Mouse (Mus musculus) CH12.LX (cell line): ENCODE data around the gene Cd177. TPM values are rescaled to one million over a fixed set of nuclear protein-coding genes. Genes with fewer than 3 reads are reported as not detected.

ENCODE experiments used
- DNase-seq: peaks from one replicate; pipeline ENCODE4 v3.0.0-alpha.2; 2013; ENCODE audit errors: extremely low read depth
- H3K27ac ChIP-seq: 2 replicates; pipeline ENCODE4 v1.5.1; 2012; ENCODE audit warnings: low read depth, mild to moderate bottlenecking, control low read depth, moderate library complexity; ENCODE audit not compliant: insufficient read depth
- H3K27me3 ChIP-seq: replicated peaks from 2 replicates; pipeline ENCODE3; 2012; ENCODE audit warnings: inconsistent platforms
- H3K36me3 ChIP-seq, 2 experiments: replicated peaks in 1 of 2; 2 replicates each; pipeline versions ENCODE3 to v1.6.1; 2012; ENCODE audit warnings: inconsistent platforms in 1 of 2, low read length in 1 of 2, mild to moderate bottlenecking in 1 of 2, mixed read lengths in 1 of 2, moderate library complexity in 1 of 2; ENCODE audit not compliant: control insufficient read depth in 1 of 2, insufficient read depth in 1 of 2
- H3K4me1 ChIP-seq, 2 experiments: 2 replicates each; pipeline ENCODE4 v1.6.1; 2012; ENCODE audit warnings: inconsistent platforms in 1 of 2, moderate library complexity in 1 of 2; ENCODE audit not compliant: insufficient read depth in 2 of 2, control insufficient read depth in 1 of 2
- H3K4me2 ChIP-seq: 2 replicates; pipeline ENCODE4 v1.6.1; 2012; ENCODE audit warnings: low read depth, mild to moderate bottlenecking, control low read depth; ENCODE audit not compliant: poor library complexity, insufficient read depth, severe bottlenecking
- H3K4me3 ChIP-seq, 3 experiments: fragments of 150-350 bp in 1 of 3; sonication (generic) in 1 of 3; replicated peaks in 1 of 3; 2 replicates each; pipeline versions ENCODE3 to v1.5.1; 2011 to 2012; ENCODE audit warnings: low read depth in 2 of 3, low read length in 2 of 3, mild to moderate bottlenecking in 2 of 3, moderate library complexity in 2 of 3, control low read depth in 1 of 3, improper control_type of control experiment in 1 of 3, inconsistent platforms in 1 of 3, mixed read lengths in 1 of 3; ENCODE audit not compliant: poor library complexity in 1 of 3
- H3K79me2 ChIP-seq: replicated peaks from 2 replicates; pipeline ENCODE4 v1.6.1; 2012; ENCODE audit warnings: mild to moderate bottlenecking, moderate library complexity; ENCODE audit not compliant: control insufficient read depth, poor library complexity, insufficient read depth, severe bottlenecking; ENCODE audit errors: extremely low read depth
- H3K9ac ChIP-seq: 2 replicates; pipeline ENCODE4 v1.6.1; 2012; ENCODE audit warnings: low read depth, mild to moderate bottlenecking, control low read depth, moderate library complexity; ENCODE audit not compliant: insufficient read depth
- H3K9me3 ChIP-seq: replicated peaks from 2 replicates; pipeline ENCODE3; 2012; ENCODE audit warnings: low read length, inconsistent platforms, mixed read lengths
- CHD1 ChIP-seq: IDR thresholded peaks from 2 replicates; pipeline ENCODE4 v1.6.1; 2012; ENCODE audit warnings: low read depth, low read length, improper control_type of control experiment, inconsistent platforms
- CTCF ChIP-seq, 2 experiments: IDR thresholded peaks in 1 of 2; conservative IDR thresholded peaks in 1 of 2; 2 replicates each; pipeline ENCODE4 v1.5.1; 2011 to 2012; ENCODE audit warnings: low read depth in 2 of 2, low read length in 2 of 2, improper control_type of control experiment in 1 of 2, inconsistent platforms in 1 of 2, mild to moderate bottlenecking in 1 of 2, moderate library complexity in 1 of 2
- ELF1 ChIP-seq: IDR thresholded peaks from 2 replicates; pipeline ENCODE4 v1.6.1; 2014; ENCODE audit warnings: low read depth, mild to moderate bottlenecking, inconsistent platforms, low read length, improper control_type of control experiment
- JUND ChIP-seq: conservative IDR thresholded peaks from 2 replicates; pipeline ENCODE4 v1.6.1; 2011; ENCODE audit warnings: low read depth, low read length, improper control_type of control experiment
- KAT2A ChIP-seq: IDR thresholded peaks from 2 replicates; pipeline ENCODE4 v1.6.1; 2012; ENCODE audit warnings: low read length, improper control_type of control experiment, inconsistent platforms; ENCODE audit not compliant: insufficient replicate concordance
- MAFK ChIP-seq: IDR thresholded peaks from 2 replicates; pipeline ENCODE4 v1.6.1; 2011; ENCODE audit warnings: low read length, improper control_type of control experiment; ENCODE audit not compliant: insufficient replicate concordance
- MAX ChIP-seq: IDR thresholded peaks from 2 replicates; pipeline ENCODE4 v1.6.1; 2011; ENCODE audit warnings: low read length, improper control_type of control experiment
- MAZ ChIP-seq: IDR thresholded peaks from 2 replicates; pipeline ENCODE4 v1.6.1; 2012; ENCODE audit warnings: low read depth, mild to moderate bottlenecking, inconsistent platforms, low read length, improper control_type of control experiment, moderate library complexity
- MEF2A ChIP-seq: IDR thresholded peaks from 2 replicates; pipeline ENCODE4 v1.6.1; 2014; ENCODE audit warnings: low read depth, mild to moderate bottlenecking, inconsistent platforms, low read length, improper control_type of control experiment, borderline replicate concordance
- MYC ChIP-seq: IDR thresholded peaks from 2 replicates; pipeline ENCODE4 v1.6.1; 2011; ENCODE audit warnings: low read depth, mild to moderate bottlenecking, improper control_type of control experiment, low read length
- NELFE ChIP-seq: IDR thresholded peaks from 2 replicates; pipeline ENCODE4 v1.6.1; 2011; ENCODE audit warnings: low read depth, low read length, improper control_type of control experiment
- NRF1 ChIP-seq: IDR thresholded peaks from 2 replicates; pipeline ENCODE4 v1.6.1; 2014; ENCODE audit warnings: low read depth, mild to moderate bottlenecking, inconsistent platforms, low read length, improper control_type of control experiment, moderate library complexity
- PAX5 ChIP-seq: IDR thresholded peaks from 2 replicates; pipeline ENCODE4 v1.6.1; 2012; ENCODE audit warnings: low read length, inconsistent platforms, mixed read lengths
- POLR2A ChIP-seq: IDR thresholded peaks from 2 replicates; pipeline ENCODE4 v1.6.1; 2011; ENCODE audit warnings: low read depth, mild to moderate bottlenecking, improper control_type of control experiment, low read length
- SMC3 ChIP-seq: IDR thresholded peaks from 2 replicates; pipeline ENCODE4 v1.6.1; 2011; ENCODE audit warnings: low read depth, low read length, improper control_type of control experiment
- TBP ChIP-seq: conservative IDR thresholded peaks from 2 replicates; pipeline ENCODE4 v1.6.1; 2011; ENCODE audit warnings: low read depth, low read length, improper control_type of control experiment
- TCF12 ChIP-seq: IDR thresholded peaks from 2 replicates; pipeline ENCODE4 v1.6.1; 2014; ENCODE audit warnings: low read depth, mild to moderate bottlenecking, inconsistent platforms, low read length, improper control_type of control experiment
- UBTF ChIP-seq: IDR thresholded peaks from 2 replicates; pipeline ENCODE4 v1.6.1; 2012; ENCODE audit warnings: low read depth, mild to moderate bottlenecking, inconsistent platforms, low read length, improper control_type of control experiment, moderate library complexity
- USF1 ChIP-seq: IDR thresholded peaks from 2 replicates; pipeline ENCODE4 v1.6.1; 2014; ENCODE audit warnings: low read depth, mild to moderate bottlenecking, inconsistent platforms, low read length, improper control_type of control experiment
- USF2 ChIP-seq: conservative IDR thresholded peaks from 2 replicates; pipeline ENCODE4 v1.6.1; 2011; ENCODE audit warnings: low read depth, low read length, improper control_type of control experiment
- ZC3H11A ChIP-seq: IDR thresholded peaks from 2 replicates; pipeline ENCODE4 v1.6.1; 2012; ENCODE audit warnings: low read depth, mild to moderate bottlenecking, inconsistent platforms, low read length, improper control_type of control experiment
- ZKSCAN1 ChIP-seq: IDR thresholded peaks from 2 replicates; pipeline ENCODE4 v1.6.1; 2012; ENCODE audit warnings: low read depth, inconsistent platforms, low read length, improper control_type of control experiment, borderline replicate concordance
- ZMIZ1 ChIP-seq: IDR thresholded peaks from 2 replicates; pipeline ENCODE4 v1.6.1; 2012; ENCODE audit warnings: low read depth, mild to moderate bottlenecking, inconsistent platforms, low read length, improper control_type of control experiment
- dilution Hi-C: fragments of 300-500 bp; cut with MboI; formaldehyde crosslinking; loops from 2 replicates; pipeline ENCODE4 v1.14.3; 2020; ENCODE audit warnings: low sequenced_read_pairs; ENCODE audit not compliant: extremely low pct_unique_long_range_greater_than_20kb, extremely low pct_ligation_motif_present
- in situ Hi-C: fragments of 300-500 bp; cut with MboI; formaldehyde crosslinking; loops from 3 replicates; pipeline ENCODE4 v1.14.3; 2019; ENCODE audit warnings: low sequenced_read_pairs, low pct_ligation_motif_present, low pct_unique_long_range_greater_than_20kb, mixed read lengths
- polyA plus RNA-seq: library from polyadenylated mRNA; unstranded; fragments of >175 nt; gene quantifications from 2 replicates; pipeline ENCODE4 v1.2.1, GENCODE M21; 2012; ENCODE audit warnings: low read depth; ENCODE audit not compliant: insufficient read length
- total RNA-seq, 2 experiments: library from RNA; depleted of rRNA; stranded (reverse); fragments of 300-350 nt in 1 of 2; fragments of >200 nt in 1 of 2; gene quantifications; 2 replicates each; pipeline ENCODE4 v1.2.3; 2012 to 2014

The Cd177 gene
- total RNA-seq (2012; rRNA removed), result not detected in 2 replicates
- total RNA-seq (2014; rRNA removed), result not detected in 2 replicates
- not detected in 2 replicates for polyA plus RNA-seq

- TF ChIP-seq JUND, result no peak
- no peak for TF ChIP-seq MAX
- TF ChIP-seq KAT2A, result no peak
- no peak for TF ChIP-seq USF2
- no peak for TF ChIP-seq TBP
- no peak for TF ChIP-seq UBTF
- no peak for TF ChIP-seq TCF12
- no peak for TF ChIP-seq ZC3H11A
- TF ChIP-seq ZKSCAN1, result no peak
- TF ChIP-seq POLR2A, result no peak
- no peak for TF ChIP-seq PAX5
- no peak for TF ChIP-seq MAFK
- no peak for TF ChIP-seq ELF1
- TF ChIP-seq SMC3, result no peak
- no peak for TF ChIP-seq CHD1
- no peak for TF ChIP-seq NRF1
- no peak for TF ChIP-seq MAZ
- no peak for TF ChIP-seq MYC
- in situ Hi-C loops (no loop called here), dilution Hi-C loops (no loop called here)
- H3K4me2 ChIP-seq, result no peak within 1 kb of the TSS
- no peaks in the 10 kb centered on the region for H3K4me1 ChIP-seq
- no peak for DNase-seq
- no peak within 1 kb of the TSS for H3K27ac ChIP-seq
- H3K9me3 ChIP-seq, result no peaks in the 10 kb centered on the region
- H3K79me2 ChIP-seq, result no peaks in the 10 kb centered on the region
- H3K4me3 ChIP-seq, result no peak within 1 kb of the TSS
- no peak within 1 kb of the TSS for H3K9ac ChIP-seq
- no peaks in the 10 kb centered on the region for H3K36me3 ChIP-seq
- peaks cover 75% of the 10 kb centered on the region for H3K27me3 ChIP-seq
These were observed at the start of gene Cd177 for GRCm38 (mm10) chr7:24760211-24760610. TSS of gene Cd177 (minus strand) at chr7:24760311.

- Histone ChIP-seq H3K4me2 (no peak overlapping the region), H3K27ac (no peak overlapping the region), H3K9ac (no peak overlapping the region), H3K27me3 (no peaks in the 10 kb centered on the region), H3K9me3 (no peaks in the 10 kb centered on the region)
- dilution Hi-C loops, result no loop called here
- TF ChIP-seq USF1 (no peak), MEF2A (no peak), NELFE (no peak), MAX (no peak), ZMIZ1 (no peak), UBTF (no peak), PAX5 (no peak), CTCF (conservative IDR thresholded peaks at IDR 0.05 in 1 of 2, IDR thresholded peaks at IDR 0.05 in 1 of 2; ENCODE audit: low read depth in 2 of 2, low read length in 2 of 2) (no peak)
- TF ChIP-seq, all 38 proteins: peak for 0
- no peak for DNase-seq
- H3K4me3 ChIP-seq, result no peak overlapping the region
- no peaks in the 10 kb centered on the region for H3K79me2 ChIP-seq
- in situ Hi-C loops, result no loop called here
- H3K36me3 ChIP-seq, result no peaks in the 10 kb centered on the region
- H3K4me1 ChIP-seq, result 0 out of 4 replicates have a peak, but pooled peaks cover 0 to 6% of the 10 kb centered on the region in 2 experiments
These were observed 48.9 kb upstream of the Cd177 start for GRCm38 (mm10) chr7:24809041-24809440.
